Mouse (Mus musculus) ES-Bruce4 (cell line): ENCODE measurements around the gene Gm29094.
"Not testable (repeated sequence)": the region's sequence is repeated elsewhere in the genome, so short reads cannot be mapped to it uniquely, and the experiment has no call there.

ENCODE experiments used
- CTCF ChIP-seq: IDR thresholded peaks from one replicate; pipeline ENCODE4 v1.8.1; 2011; ENCODE audit warnings: low read depth, low read length
- EP300 ChIP-seq: IDR thresholded peaks from 2 replicates; pipeline ENCODE4 v1.6.1; 2011; ENCODE audit warnings: low read depth, low read length; ENCODE audit not compliant: insufficient read depth
- POLR2A ChIP-seq: IDR thresholded peaks from one replicate; pipeline ENCODE4 v1.8.1; 2011; ENCODE audit warnings: low read length; ENCODE audit not compliant: insufficient read depth

GRCm38 (mm10) chr9:89212428-89212827 is 13.2 kb downstream of the Gm29094 start:
- TF ChIP-seq EP300, POLR2A, CTCF: not testable (repeated sequence)
